Mouse (Mus musculus) forebrain, embryonic 12.5 days (tissue): ENCODE results near the gene Ncbp1. TPM values are rescaled to one million over a fixed set of nuclear protein-coding genes. Genes with fewer than 3 reads are reported as not detected.

Experiments used
- ATAC-seq: fragments of 200-750 bp; cut with Nextera tagmentation; 2 replicates; pipeline ENCODE4 v1.8.0; 2017; ENCODE audit warnings: moderate TSS enrichment; ENCODE audit not compliant: low FRiP score
- H3K27ac ChIP-seq: fragments of 300-500 bp; sonication (generic); 2 replicates; pipeline ENCODE4 v1.5.1; 2016; ENCODE audit warnings: mild to moderate bottlenecking
- H3K27me3 ChIP-seq: fragments of 300-500 bp; sonication (generic); 2 replicates; pipeline ENCODE4 v1.6.1; 2016; ENCODE audit warnings: mild to moderate bottlenecking
- H3K36me3 ChIP-seq: fragments of 300-500 bp; sonication (generic); replicated peaks from 2 replicates; pipeline ENCODE4 v1.6.1; 2016; ENCODE audit warnings: mild to moderate bottlenecking
- H3K4me1 ChIP-seq: fragments of 300-500 bp; sonication (generic); 2 replicates; pipeline ENCODE4 v1.6.1; 2016
- H3K4me2 ChIP-seq: fragments of 300-500 bp; sonication (generic); 2 replicates; pipeline ENCODE4 v1.6.1; 2016; ENCODE audit warnings: mild to moderate bottlenecking, moderate library complexity
- H3K4me3 ChIP-seq: fragments of 300-500 bp; sonication (generic); replicated peaks from 2 replicates; pipeline ENCODE4 v1.5.1; 2016; ENCODE audit warnings: mild to moderate bottlenecking
- H3K9ac ChIP-seq: fragments of 300-500 bp; sonication (generic); 2 replicates; pipeline ENCODE4 v1.6.1; 2016; ENCODE audit warnings: mild to moderate bottlenecking
- H3K9me3 ChIP-seq: fragments of 300-500 bp; sonication (generic); 2 replicates; pipeline ENCODE4 v1.6.1; 2016
- WGBS: fragments of 180-500 bp; shearing (Covaris S2); methylation state at CpG from one replicate; pipeline ENCODE4 v1.1.7; 2016; 5-methylcytosine and 5-hydroxymethylcytosine counted together
- polyA plus RNA-seq: library from polyadenylated mRNA; unstranded; fragments of >200 nt; fragmentation: Nextera tagmentation; extraction: Ambion mirVana; gene quantifications from 2 replicates; pipeline ENCODE4 v1.2.1, GENCODE M21; 2016

The Ncbp1 gene
- polyA plus RNA-seq, 1 experiment from 2014 or later = 129 TPM

DNA sequence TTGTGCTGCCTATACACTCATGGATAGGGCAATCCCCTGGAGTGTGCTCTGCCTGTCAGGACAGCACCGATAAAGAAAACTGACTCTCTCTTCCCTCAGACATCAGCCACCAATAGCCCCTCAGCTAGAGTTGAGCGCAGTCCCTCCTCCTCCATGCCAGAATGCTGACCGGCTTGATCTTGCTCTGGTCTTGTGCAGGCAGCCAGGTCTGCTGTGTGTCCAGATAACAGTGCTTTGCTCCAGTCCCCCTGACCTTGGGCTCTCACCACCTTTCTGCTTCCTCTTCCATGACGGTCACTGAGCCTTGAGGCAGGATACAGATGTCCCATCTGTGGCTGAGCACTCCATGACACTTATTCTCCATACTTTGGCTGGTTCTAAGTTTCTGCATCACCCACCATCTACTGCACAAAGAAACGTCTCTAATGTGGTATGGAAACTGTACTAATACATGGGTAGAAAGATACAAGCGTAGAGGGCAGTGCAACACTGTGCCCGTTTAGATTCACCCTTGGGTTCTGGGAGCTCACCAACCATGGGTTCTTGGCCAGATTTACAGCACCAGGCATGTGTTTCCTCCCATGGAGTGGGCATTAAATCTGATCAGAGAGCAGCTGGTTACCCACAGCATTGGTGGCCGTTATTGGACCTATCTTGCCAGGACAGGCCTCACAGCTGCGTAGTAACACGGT lies 36.2 kb upstream of the Ncbp1 start:
- no peak overlapping the region for H3K4me2 ChIP-seq
- no peak overlapping the region for H3K4me3 ChIP-seq
- H3K9me3 ChIP-seq = no peaks in the 10 kb centered on the region
- H3K36me3 ChIP-seq = no peaks in the 10 kb centered on the region
- no peak for ATAC-seq
- no peak overlapping the region for H3K27ac ChIP-seq
- H3K27me3 ChIP-seq = 0 out of 2 replicates have a peak, but pooled peaks cover 3% of the 10 kb centered on the region
- WGBS = 93% methylated on average over 10 of the region's 10 CpGs
- H3K4me1 ChIP-seq = peaks cover 5% of the 10 kb centered on the region; the same call in 1 of the 2 replicates
- no peak overlapping the region for H3K9ac ChIP-seq

DNA sequence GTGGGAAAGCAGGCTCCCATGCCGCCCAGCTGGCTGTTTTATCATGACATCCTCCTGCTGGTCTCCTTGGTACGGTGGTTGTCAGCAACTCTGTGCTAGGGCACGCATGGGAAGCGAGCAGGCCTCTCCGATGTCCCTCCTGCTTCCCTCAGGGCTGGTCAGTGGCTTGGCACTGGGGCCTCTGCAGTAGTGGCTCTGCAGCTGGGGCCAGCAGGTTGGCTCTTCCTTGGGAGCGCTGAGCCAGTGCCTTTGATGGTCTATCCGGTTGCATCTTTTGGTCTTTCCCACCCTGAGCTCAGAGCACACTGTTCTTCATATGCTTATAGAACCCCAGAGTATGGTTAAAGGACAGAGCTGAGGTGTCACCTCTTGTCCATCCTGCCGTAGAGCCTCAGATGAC lies 28.3 kb upstream of the Ncbp1 start:
- no peak overlapping the region for H3K4me3 ChIP-seq
- whole genome bisulfite sequencing = 93% methylated on average over 8 of the region's 8 CpGs
- H3K9me3 ChIP-seq = no peaks in the 10 kb centered on the region
- H3K4me1 ChIP-seq = no peaks in the 10 kb centered on the region
- H3K9ac ChIP-seq = no peak overlapping the region
- H3K4me2 ChIP-seq = no peak overlapping the region
- no peaks in the 10 kb centered on the region for H3K27me3 ChIP-seq
- peaks cover 21% of the 10 kb centered on the region for H3K36me3 ChIP-seq
- no peak for ATAC-seq
- H3K27ac ChIP-seq = no peak overlapping the region

DNA sequence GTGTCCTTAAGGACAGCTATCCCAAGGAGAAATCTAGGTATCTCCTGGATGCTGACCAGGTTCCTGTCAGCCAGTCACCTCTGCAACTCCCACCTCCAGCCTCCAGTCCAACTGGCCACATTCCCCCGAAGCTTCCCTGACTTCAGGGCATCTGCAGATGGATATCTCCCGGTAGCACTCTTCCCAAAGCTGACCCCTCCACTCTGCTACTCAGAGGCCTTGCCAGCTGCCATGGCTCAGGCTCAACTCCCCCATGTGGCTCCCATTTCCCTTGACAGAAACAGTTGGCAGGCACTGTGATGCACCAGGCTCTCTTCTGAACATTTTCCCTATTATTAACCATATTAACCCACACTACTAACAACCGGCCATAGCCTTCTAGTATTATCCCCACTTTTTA lies 27.1 kb upstream of the Ncbp1 start:
- Histone ChIP-seq H3K9me3 (no peaks in the 10 kb centered on the region), H3K27me3 (no peaks in the 10 kb centered on the region), H3K4me3 (no peak overlapping the region), H3K4me2 (no peak overlapping the region), H3K36me3 (peaks cover 34% of the 10 kb centered on the region), H3K27ac (no peak overlapping the region), H3K4me1 (no peaks in the 10 kb centered on the region), H3K9ac (no peak overlapping the region)
- WGBS = 84% methylated on average over 3 of the region's 3 CpGs
- no peak for ATAC-seq

DNA sequence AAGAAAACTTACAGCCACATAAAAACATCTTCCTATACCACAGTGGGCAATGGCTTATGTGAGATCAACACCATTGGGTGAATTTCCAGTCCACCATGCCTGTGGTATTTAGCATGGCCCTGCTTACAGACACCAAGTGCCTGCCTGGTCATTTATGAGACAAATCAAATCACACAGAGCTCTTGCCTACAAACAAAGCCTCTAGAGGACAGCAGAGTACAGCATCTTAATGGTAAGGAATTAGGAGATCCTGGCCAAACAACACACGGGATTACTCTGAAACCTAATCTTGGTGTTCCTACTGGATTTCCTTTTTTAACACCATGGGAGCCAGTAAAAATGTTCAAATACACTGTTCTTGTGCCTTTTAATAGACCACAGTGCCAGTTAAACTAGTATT lies 23.1 kb upstream of the Ncbp1 start:
- Histone ChIP-seq H3K9ac (no peak overlapping the region), H3K4me2 (no peak overlapping the region), H3K4me3 (no peak overlapping the region), H3K27me3 (no peaks in the 10 kb centered on the region), H3K4me1 (no peaks in the 10 kb centered on the region), H3K36me3 (peaks cover 73% of the 10 kb centered on the region), H3K9me3 (no peaks in the 10 kb centered on the region), H3K27ac (no peak overlapping the region)
- 88% methylated on average over 1 of the region's 1 CpGs for WGBS
- no peak for ATAC-seq

DNA sequence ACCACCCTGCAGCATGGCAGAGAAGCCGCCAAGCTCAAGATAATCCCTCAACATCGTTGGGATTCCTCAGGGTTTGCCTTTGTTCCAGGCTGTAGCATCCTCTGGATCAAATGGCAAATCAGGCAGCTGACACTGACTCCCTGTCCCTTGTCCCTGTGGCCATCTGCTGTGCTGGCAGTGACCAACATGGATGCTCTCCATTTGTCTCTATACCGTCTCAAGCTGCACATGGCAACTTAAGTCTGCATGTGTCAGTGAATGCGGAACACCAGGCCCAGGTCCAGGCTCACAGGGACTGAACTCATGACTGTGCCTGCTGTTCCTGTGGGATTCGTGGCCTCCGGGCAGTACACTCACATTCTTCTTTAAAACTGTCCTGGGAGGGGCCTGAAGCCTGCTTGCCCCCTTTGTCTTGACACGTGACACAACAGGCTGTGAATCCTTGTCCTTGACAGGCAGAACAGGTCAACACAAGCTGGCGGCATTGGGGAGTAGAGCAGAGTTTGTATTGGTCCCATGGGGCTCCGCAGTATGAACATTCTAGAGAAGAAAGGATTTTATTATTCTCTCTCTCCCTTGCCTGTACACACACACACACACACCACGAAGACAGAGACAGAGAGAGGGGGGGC lies 21.8 kb upstream of the Ncbp1 start:
- Histone ChIP-seq H3K36me3 (peaks cover 86% of the 10 kb centered on the region), H3K9ac (no peak overlapping the region), H3K27me3 (no peaks in the 10 kb centered on the region), H3K4me3 (no peak overlapping the region), H3K27ac (no peak overlapping the region), H3K9me3 (no peaks in the 10 kb centered on the region), H3K4me1 (no peaks in the 10 kb centered on the region), H3K4me2 (no peak overlapping the region)
- no peak for ATAC-seq
- 91% methylated on average over 10 of the region's 10 CpGs for WGBS

DNA sequence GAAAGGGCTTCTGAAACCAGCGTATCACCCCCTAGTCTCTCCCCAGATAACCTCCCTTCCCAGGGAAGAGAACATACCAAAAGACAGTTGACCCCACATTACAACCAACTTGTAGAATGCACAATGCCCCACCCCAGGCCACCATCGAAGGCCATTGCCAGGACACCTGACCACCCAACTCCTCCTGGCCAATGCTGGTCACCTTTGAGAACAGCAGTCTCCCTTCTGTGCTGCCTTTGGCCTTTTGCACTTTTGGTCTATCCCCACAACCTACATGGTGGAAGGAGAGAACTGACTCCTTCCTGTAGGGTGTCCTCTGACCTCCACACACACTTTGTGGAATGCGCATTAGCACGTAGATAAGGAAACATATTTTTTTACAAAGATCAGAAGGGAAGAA lies 20.9 kb upstream of the Ncbp1 start:
- no peak overlapping the region for H3K4me2 ChIP-seq
- H3K4me3 ChIP-seq = no peak overlapping the region
- H3K9ac ChIP-seq = no peak overlapping the region; the same call in 1 of the 2 replicates
- H3K27ac ChIP-seq = no peak overlapping the region
- H3K27me3 ChIP-seq = no peaks in the 10 kb centered on the region
- ATAC-seq = no peak
- no peaks in the 10 kb centered on the region for H3K4me1 ChIP-seq
- H3K9me3 ChIP-seq = no peaks in the 10 kb centered on the region
- 92% methylated on average over 4 of the region's 4 CpGs for WGBS
- peaks cover 95% of the 10 kb centered on the region for H3K36me3 ChIP-seq

DNA sequence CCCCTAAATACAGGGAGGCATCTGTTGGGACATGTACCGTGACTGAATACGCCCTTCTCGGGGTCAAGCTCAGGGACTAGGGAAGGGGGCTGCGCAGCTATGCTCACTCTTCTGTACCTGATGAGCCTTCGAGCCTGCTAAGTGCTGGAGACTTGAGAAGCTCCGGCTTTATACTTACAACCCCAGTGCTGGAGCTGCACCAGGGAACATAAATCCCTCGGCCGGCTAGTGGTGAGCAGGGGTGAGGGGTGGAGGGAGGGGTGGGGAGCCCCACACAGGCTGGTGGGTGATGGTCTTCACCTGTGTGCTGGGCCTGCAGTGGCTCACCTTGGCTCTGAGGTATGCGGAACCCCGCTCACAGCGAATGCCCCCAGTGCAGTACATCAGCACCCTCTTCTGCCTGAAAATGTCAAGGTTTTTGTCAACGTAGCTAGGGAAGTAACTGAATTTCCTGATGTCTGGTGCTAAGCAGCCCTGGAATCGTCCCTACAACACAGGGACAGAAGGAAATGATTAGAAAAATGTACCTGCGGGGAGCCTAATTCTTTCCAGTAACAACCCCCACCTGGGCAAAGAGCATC lies 18.8 kb upstream of the Ncbp1 start:
- H3K4me3 ChIP-seq = no peak overlapping the region
- H3K4me1 ChIP-seq = no peaks in the 10 kb centered on the region
- no peak overlapping the region for H3K4me2 ChIP-seq
- 93% methylated on average over 14 of the region's 14 CpGs for WGBS
- H3K36me3 ChIP-seq = peaks cover 96% of the 10 kb centered on the region
- no peak overlapping the region for H3K27ac ChIP-seq
- no peak overlapping the region for H3K9ac ChIP-seq
- no peak for ATAC-seq
- no peaks in the 10 kb centered on the region for H3K9me3 ChIP-seq
- H3K27me3 ChIP-seq = no peaks in the 10 kb centered on the region

DNA sequence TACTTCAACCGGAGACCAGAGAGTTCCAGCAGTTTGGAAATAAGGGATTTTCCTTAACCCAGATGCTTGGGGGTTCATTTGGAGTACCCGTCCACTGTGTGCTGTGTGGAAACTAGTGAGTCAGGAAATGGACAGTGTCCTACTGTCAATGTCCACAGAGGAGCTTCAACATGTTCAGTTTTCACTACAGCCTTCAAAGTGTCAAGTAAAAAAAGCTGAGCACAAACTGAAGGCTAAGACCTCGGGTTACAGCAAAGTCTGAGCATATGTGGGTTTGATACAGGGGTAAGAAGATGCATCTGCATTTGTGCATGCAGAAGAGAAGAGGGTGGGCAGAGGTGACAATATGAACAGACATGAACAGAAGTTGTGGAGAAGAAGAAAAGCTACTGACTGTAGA lies 17.6 kb upstream of the Ncbp1 start:
- H3K4me1 ChIP-seq = no peaks in the 10 kb centered on the region
- WGBS = 85% methylated on average over 3 of the region's 3 CpGs
- H3K27me3 ChIP-seq = no peaks in the 10 kb centered on the region
- no peaks in the 10 kb centered on the region for H3K9me3 ChIP-seq
- H3K36me3 ChIP-seq = peaks cover 97% of the 10 kb centered on the region
- H3K9ac ChIP-seq = no peak overlapping the region
- ATAC-seq = no peak
- H3K4me3 ChIP-seq = no peak overlapping the region
- H3K4me2 ChIP-seq = no peak overlapping the region
- H3K27ac ChIP-seq = no peak overlapping the region

DNA sequence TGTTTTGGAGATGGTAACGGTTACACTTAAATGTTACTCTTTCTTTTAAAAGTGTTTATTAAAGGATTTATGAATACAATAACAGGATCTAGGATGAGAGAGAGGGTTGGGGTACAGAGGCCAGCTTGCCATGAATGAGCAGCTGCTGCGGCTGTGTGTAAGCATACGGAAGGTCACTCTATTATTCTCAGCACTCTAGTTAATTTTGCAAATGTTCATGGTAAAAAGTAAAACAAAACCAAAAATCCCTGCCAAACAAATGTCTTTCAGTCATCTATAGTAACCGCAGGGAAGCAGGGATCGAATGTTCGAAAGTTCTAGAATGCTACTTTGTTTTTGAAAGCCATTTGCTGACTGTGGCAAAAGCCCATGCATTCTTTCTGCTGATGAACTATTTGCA lies 15.1 kb upstream of the Ncbp1 start:
- Histone ChIP-seq H3K27ac (no peak overlapping the region), H3K9ac (no peak overlapping the region), H3K36me3 (peaks cover 85% of the 10 kb centered on the region), H3K27me3 (no peaks in the 10 kb centered on the region), H3K4me2 (no peak overlapping the region), H3K9me3 (no peaks in the 10 kb centered on the region), H3K4me3 (no peak overlapping the region), H3K4me1 (no peaks in the 10 kb centered on the region)
- ATAC-seq = no peak
- 91% methylated on average over 6 of the region's 6 CpGs for WGBS

DNA sequence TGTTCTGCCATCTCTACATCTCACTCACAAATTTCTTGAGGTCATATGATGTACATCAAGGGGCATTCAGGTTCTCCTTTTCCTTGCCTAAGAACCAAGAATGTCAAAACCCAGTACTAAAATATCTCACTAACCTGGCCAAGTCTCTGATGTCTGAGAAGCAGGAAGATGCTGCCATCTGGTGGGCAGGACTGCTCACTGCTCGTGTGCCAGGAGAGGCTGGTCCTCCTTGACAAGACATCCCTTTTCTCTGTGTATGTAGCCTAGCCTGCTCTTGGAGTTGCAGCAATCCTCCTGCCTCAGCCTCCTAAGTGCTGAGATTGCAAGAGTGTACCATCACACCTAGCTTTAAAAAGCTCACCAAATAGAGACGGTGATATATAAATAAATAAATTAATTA lies 11.9 kb upstream of the Ncbp1 start:
- no peak overlapping the region for H3K9ac ChIP-seq
- peaks cover 81% of the 10 kb centered on the region for H3K36me3 ChIP-seq
- no peak for ATAC-seq
- H3K4me3 ChIP-seq = no peak overlapping the region
- H3K4me1 ChIP-seq = no peaks in the 10 kb centered on the region
- H3K4me2 ChIP-seq = no peak overlapping the region
- no peaks in the 10 kb centered on the region for H3K27me3 ChIP-seq
- no peaks in the 10 kb centered on the region for H3K9me3 ChIP-seq
- WGBS = 46% methylated on average over 2 of the region's 2 CpGs
- no peak overlapping the region for H3K27ac ChIP-seq

DNA sequence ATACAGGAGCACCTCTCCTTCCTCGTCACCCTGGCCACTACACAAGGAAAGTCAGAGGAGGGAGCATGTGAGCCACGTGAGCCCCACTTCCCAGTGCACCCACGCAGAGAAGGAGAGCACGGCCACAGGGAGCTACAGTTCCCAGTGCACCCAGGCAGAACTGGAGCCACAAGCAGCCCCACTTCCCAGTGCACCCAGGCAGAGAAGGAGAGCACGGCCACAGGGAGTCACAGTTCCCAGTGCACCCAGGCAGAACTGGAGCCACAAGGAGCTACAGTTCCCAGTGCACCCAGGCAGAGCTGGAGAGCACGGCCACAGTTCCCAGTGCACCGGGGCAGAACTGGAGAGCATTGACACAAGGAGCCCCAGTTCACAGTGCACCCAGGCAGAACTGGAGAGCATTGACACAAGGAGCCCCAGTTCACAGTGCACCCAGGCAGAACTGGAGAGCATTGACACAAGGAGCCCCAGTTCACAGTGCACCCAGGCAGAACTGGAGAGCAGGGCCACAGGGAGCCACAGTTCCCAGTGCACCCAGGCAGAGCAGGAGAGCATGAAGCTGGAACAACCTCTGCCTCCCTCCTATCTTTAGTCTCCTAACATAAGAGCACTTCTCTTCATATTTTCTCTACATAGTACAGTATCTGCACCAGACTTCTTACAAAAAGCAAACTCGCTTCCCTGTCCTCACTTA lies 9.0 kb upstream of the Ncbp1 start:
- H3K4me2 ChIP-seq = no peak overlapping the region
- 96% methylated on average over 8 of the region's 8 CpGs for WGBS
- peaks cover 80% of the 10 kb centered on the region for H3K36me3 ChIP-seq
- no peak overlapping the region for H3K4me3 ChIP-seq
- H3K9me3 ChIP-seq = no peaks in the 10 kb centered on the region
- no peak overlapping the region for H3K27ac ChIP-seq
- H3K27me3 ChIP-seq = no peaks in the 10 kb centered on the region
- no peak for ATAC-seq
- H3K4me1 ChIP-seq = no peaks in the 10 kb centered on the region
- H3K9ac ChIP-seq = no peak overlapping the region

DNA sequence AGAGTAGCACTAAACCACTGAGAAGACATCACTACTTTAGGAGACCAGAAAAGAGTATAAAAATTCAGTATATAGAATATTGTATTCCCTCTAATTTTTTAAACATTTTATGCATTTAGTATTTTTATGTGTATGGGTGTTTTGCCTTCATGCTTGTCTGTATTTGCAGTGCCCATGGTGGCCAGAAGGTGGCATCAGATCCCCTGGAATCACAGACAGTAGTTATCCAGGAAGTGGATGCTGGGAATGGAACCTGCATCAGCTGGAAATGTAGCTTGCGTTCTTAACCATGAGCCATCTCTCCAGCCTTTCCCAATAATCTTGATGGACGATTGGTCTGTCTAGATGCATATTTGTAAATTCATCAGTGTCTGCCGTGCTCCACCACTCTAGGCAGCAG lies 8.2 kb upstream of the Ncbp1 start:
- Histone ChIP-seq H3K4me3 (no peak overlapping the region), H3K9ac (no peak overlapping the region), H3K4me1 (no peaks in the 10 kb centered on the region), H3K9me3 (no peaks in the 10 kb centered on the region), H3K27me3 (no peaks in the 10 kb centered on the region), H3K27ac (no peak overlapping the region), H3K4me2 (no peak overlapping the region), H3K36me3 (peaks cover 79% of the 10 kb centered on the region)
- ATAC-seq = no peak
- WGBS = 81% methylated on average over 3 of the region's 3 CpGs
